Mouse (Mus musculus): ENCODE results near the gene Etfdh. TPM values are rescaled to one million over a fixed set of nuclear protein-coding genes. Genes with fewer than 3 reads are reported as not detected.

The Etfdh gene
- polyA plus RNA-seq, 2 experiments = 21.7 to 40.7 TPM

DNA sequence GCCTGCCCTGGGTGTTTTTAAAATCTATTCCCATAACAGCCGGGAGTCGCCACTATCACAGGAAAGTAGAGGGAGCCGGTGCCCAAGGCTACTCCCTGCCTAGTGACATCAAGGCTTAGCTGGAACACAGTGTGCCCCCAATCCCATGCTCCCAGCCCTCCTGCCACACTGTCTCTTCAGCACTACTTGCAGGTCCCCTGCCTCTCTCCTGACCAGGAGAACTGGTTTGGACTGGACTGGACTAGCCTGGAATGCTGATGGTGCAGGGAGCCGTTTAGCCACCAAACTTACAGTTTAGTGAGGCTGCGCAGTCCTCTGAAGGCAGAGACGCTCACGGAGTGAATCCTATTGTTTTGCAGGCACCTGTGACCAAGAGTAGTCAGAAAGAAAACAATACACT, 41.3 kb upstream of the Etfdh start:
- 65% methylated on average over 7 of the region's 7 CpGs for WGBS (ENCODE audit: insufficient replicate concordance)
- Histone ChIP-seq H3K9ac (replicated peaks) (no peak overlapping the region), H3K36me3 (replicated peaks; ENCODE audit: control insufficient read depth, insufficient read depth, low read depth) (no peaks in the 10 kb centered on the region), H3K4me1 (replicated peaks; ENCODE audit: control insufficient read depth in 2 of 2, insufficient read depth in 2 of 2, low read length in 1 of 2) (no peaks in the 10 kb centered on the region), H3K9me3 (ENCODE audit: control insufficient read depth, low read length) (no peaks in the 10 kb centered on the region), H3K4me2 (ENCODE audit: low read depth) (no peak overlapping the region), H3K27me3 (ENCODE audit: control insufficient read depth, insufficient read depth, low read length) (no peaks in the 10 kb centered on the region), H3K27ac (no peak overlapping the region), H3K4me3 (ENCODE audit: insufficient read depth in 1 of 2, low read depth in 2 of 2, low read length in 2 of 2) (no peak overlapping the region)
- ATAC-seq (ENCODE audit: insufficient read depth) (no peak), DNase-seq (ENCODE audit: low read depth in 3 of 3, low spot score in 3 of 3) (no peak)
- TF ChIP-seq EP300 (IDR thresholded peaks at IDR 0.05; ENCODE audit: low read depth) (no peak), CTCF (IDR thresholded peaks at IDR 0.05; ENCODE audit: low read depth) (no peak)

DNA sequence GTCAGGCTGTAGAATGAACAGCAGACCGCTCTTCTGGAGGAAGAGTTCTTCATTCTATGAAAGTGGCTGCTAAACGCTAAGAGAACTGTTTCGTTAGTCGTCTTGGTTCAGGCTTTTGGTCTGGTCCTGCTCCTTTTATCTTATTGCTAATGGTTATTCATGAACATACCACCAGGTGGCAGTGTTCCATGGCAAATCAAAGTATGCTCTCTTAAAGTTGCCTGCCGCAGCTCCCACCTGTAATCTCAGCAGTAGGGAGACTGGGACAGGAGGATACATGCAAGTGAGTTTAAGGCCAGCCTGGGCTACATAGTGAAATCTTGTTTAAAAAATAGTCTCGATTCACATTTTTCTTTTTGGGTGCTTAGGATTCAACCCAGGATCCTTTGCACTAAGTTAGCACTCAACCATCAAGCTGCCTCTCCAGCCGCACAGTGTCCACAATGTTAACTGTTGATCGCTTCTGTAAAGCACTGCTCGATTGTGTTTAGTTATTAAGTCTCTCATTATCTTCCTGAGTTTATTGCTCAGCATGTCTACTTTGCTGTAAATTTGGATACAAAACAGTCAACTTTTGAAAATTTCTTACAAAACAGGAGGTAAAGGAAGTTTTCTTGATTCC, 35.6 kb upstream of the Etfdh start:
- Histone ChIP-seq H3K9ac (replicated peaks) (no peak overlapping the region), H3K4me3 (ENCODE audit: insufficient read depth in 1 of 2, low read depth in 2 of 2, low read length in 2 of 2) (no peak overlapping the region), H3K36me3 (replicated peaks; ENCODE audit: control insufficient read depth, insufficient read depth, low read depth) (no peaks in the 10 kb centered on the region), H3K4me2 (ENCODE audit: low read depth) (no peak overlapping the region), H3K27ac (no peak overlapping the region), H3K9me3 (ENCODE audit: control insufficient read depth, low read length) (no peaks in the 10 kb centered on the region), H3K27me3 (ENCODE audit: control insufficient read depth, insufficient read depth, low read length) (no peaks in the 10 kb centered on the region; the same call in 1 of the 2 replicates), H3K4me1 (replicated peaks; ENCODE audit: control insufficient read depth in 2 of 2, insufficient read depth in 2 of 2, low read length in 1 of 2) (no peaks in the 10 kb centered on the region)
- DNase-seq (ENCODE audit: low read depth in 3 of 3, low spot score in 3 of 3) = peak; percentile 28 to 31 (median 29)
- 32% methylated on average over 9 of the region's 9 CpGs for WGBS (ENCODE audit: insufficient replicate concordance)
- no peak for ATAC-seq (ENCODE audit: insufficient read depth)
- TF ChIP-seq EP300 (IDR thresholded peaks at IDR 0.05; ENCODE audit: low read depth) (no peak), CTCF (IDR thresholded peaks at IDR 0.05; ENCODE audit: low read depth) (peak; percentile 83)

DNA sequence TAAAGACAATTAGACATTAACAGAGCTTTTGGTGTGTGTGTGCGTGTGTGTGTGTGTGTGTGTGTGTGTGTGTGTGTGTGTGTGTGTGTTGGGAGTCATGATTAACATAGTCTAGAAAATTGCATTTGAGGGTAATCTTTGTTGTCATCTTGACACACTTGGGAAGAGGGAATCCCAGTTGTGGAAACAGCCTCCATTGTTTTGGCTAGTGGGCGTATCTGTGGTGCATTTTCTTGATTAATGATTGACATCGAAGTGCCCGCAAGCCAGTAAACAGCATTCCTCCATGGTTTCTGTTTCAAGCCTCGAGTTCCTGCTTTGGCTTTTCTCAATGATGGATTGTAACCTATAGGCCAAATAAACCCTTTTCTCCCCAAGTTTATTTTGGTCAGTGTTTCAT, 27.4 kb upstream of the Etfdh start:
- no peak overlapping the region for H3K27ac ChIP-seq
- ATAC-seq (ENCODE audit: insufficient read depth) = no peak

DNA sequence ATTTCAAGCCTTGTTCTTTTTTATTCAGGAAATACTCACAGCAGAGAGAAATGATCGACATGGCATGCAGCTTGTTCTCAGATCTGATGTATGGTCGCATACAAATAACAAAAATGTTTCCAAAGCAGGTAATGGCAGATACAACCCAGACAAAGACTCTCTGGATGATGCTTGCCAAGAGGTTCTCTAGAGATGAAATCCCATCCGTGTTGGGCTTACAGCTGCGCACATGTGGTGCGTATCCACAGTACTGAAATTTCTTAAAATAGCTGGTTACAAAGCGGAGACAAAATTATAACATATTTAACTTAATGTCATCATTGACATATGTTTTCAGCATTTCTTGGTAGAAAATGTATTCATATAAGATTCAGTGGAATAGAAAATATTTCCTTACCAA, 22.8 kb upstream of the Etfdh start:
- DNase-seq (ENCODE audit: low read depth in 3 of 3, low spot score in 3 of 3) = no peak
- no peak overlapping the region for H3K4me2 ChIP-seq (ENCODE audit: low read depth)
- TF ChIP-seq EP300 (IDR thresholded peaks at IDR 0.05; ENCODE audit: low read depth) (no peak), CTCF (IDR thresholded peaks at IDR 0.05; ENCODE audit: low read depth) (no peak)
- H3K36me3 ChIP-seq (replicated peaks; ENCODE audit: control insufficient read depth, insufficient read depth, low read depth) = no peaks in the 10 kb centered on the region
- H3K27ac ChIP-seq = no peak overlapping the region
- H3K4me1 ChIP-seq (replicated peaks; ENCODE audit: control insufficient read depth in 2 of 2, insufficient read depth in 2 of 2, low read length in 1 of 2) = no peaks in the 10 kb centered on the region
- H3K4me3 ChIP-seq (ENCODE audit: insufficient read depth in 1 of 2, low read depth in 2 of 2, low read length in 2 of 2) = no peak overlapping the region
- ATAC-seq (ENCODE audit: insufficient read depth) = no peak
- WGBS (ENCODE audit: insufficient replicate concordance) = 69% methylated on average over 6 of the region's 6 CpGs
- no peaks in the 10 kb centered on the region for H3K27me3 ChIP-seq (ENCODE audit: control insufficient read depth, insufficient read depth, low read length)
- H3K9ac ChIP-seq (replicated peaks) = no peak overlapping the region
- H3K9me3 ChIP-seq (ENCODE audit: control insufficient read depth, low read length) = no peaks in the 10 kb centered on the region

More for the DNA sequence above, 27.4 kb upstream of the Etfdh start:
- no peaks in the 10 kb centered on the region for H3K9me3 ChIP-seq (ENCODE audit: control insufficient read depth, low read length)
- H3K4me1 ChIP-seq (replicated peaks; ENCODE audit: control insufficient read depth in 2 of 2, insufficient read depth in 2 of 2, low read length in 1 of 2) = no peaks in the 10 kb centered on the region
- no peak overlapping the region for H3K9ac ChIP-seq (replicated peaks)
- no peak overlapping the region for H3K4me2 ChIP-seq (ENCODE audit: low read depth)
- whole genome bisulfite sequencing (ENCODE audit: insufficient replicate concordance) = 39% methylated on average over 5 of the region's 5 CpGs
- no peak overlapping the region for H3K4me3 ChIP-seq (ENCODE audit: insufficient read depth in 1 of 2, low read depth in 2 of 2, low read length in 2 of 2)
- TF ChIP-seq EP300 (IDR thresholded peaks at IDR 0.05; ENCODE audit: low read depth) (no peak), CTCF (IDR thresholded peaks at IDR 0.05; ENCODE audit: low read depth) (no peak)
- no peaks in the 10 kb centered on the region for H3K27me3 ChIP-seq (ENCODE audit: control insufficient read depth, insufficient read depth, low read length)
- H3K36me3 ChIP-seq (replicated peaks; ENCODE audit: control insufficient read depth, insufficient read depth, low read depth) = no peaks in the 10 kb centered on the region
- DNase-seq (ENCODE audit: low read depth in 3 of 3, low spot score in 3 of 3) = no peak

DNA sequence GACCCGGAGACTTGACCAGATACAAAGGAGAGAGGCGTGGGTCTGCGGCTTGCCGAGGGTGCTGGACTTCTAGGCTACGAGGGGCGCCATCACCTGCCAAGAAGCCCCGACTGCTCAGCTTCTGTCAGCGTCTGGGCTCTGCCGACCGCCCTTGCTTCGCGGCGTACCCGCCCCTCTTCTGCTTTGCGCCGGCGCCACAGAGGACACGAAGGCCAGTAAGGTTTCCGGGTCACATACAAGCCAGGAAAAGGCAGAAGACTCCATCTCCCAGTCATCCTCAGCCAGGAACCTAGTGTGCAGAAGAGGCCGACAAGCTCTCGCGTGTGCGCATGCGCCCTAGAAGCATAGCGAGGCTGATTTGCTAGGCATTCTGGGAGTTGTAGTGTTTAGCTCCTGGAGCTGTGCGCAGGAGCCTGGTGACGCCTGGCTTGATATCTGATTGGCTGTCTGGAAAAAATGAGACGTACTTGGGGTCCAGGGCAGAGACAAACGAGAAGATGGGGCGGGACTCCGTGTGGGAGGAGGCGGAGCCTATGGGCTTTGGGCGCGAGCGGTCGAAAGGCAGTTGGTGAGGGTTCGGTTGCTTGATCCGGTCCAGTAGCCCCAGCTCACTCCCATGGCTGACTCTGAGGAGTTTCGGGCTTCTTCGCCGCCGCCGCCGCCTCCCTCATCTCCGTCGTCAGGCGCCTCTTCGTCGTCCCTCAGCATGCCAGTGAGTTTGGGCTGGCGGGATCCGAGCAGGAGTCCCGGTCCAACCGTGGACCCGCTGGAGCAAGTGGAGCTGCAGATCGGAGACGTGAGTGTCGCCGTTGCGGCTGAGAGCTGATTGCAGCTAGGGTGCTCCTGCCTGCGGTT, 512 bp downstream of the Etfdh start, which contains the start of gene 4930579G24Rik:
Gene 4930579G24Rik (plus strand): TSS at position 519 of the 855 bp plus-strand sequence.
- H3K4me2 ChIP-seq (ENCODE audit: low read depth) = peak within 1 kb of the TSS; percentile 90
- no peaks in the 10 kb centered on the region for H3K27me3 ChIP-seq (ENCODE audit: control insufficient read depth, insufficient read depth, low read length)
- peak within 1 kb of the TSS; percentile 89 to 91 for H3K4me3 ChIP-seq (ENCODE audit: insufficient read depth in 1 of 2, low read depth in 2 of 2, low read length in 2 of 2)
- TF ChIP-seq EP300 (IDR thresholded peaks at IDR 0.05; ENCODE audit: low read depth) (0 out of 2 replicates have a peak, but pooled peaks have one; percentile 5), CTCF (IDR thresholded peaks at IDR 0.05; ENCODE audit: low read depth) (no peak)
- H3K27ac ChIP-seq = peak within 1 kb of the TSS; percentile 87
- DNase-seq (ENCODE audit: low read depth in 3 of 3, low spot score in 3 of 3) (peak; percentile 99), ATAC-seq (ENCODE audit: insufficient read depth) (peak; percentile 98)
- no peaks in the 10 kb centered on the region; the same call in 1 of the 2 replicates for H3K9me3 ChIP-seq (ENCODE audit: control insufficient read depth, low read length)
- peak within 1 kb of the TSS; percentile 90 for H3K9ac ChIP-seq (replicated peaks)
- H3K4me1 ChIP-seq (replicated peaks; ENCODE audit: control insufficient read depth in 2 of 2, insufficient read depth in 2 of 2, low read length in 1 of 2) = peaks cover 0 to 2% of the 10 kb centered on the region in 2 experiments; a peak in 2 of 4 replicates
- WGBS (ENCODE audit: insufficient replicate concordance) = under 1% methylated on average over 60 of the region's 60 CpGs
- H3K36me3 ChIP-seq (replicated peaks; ENCODE audit: control insufficient read depth, insufficient read depth, low read depth) = peaks cover 18% of the 10 kb centered on the region

All from liver, embryonic 14.5 days (tissue).